Mouse (Mus musculus) limb, embryonic 10.5 days (tissue): ENCODE measurements around the gene Rufy4. TPM values are rescaled to one million over a fixed set of nuclear protein-coding genes. Genes with fewer than 3 reads are reported as not detected.
"Not testable (repeated sequence)": the region's sequence is repeated elsewhere in the genome, so short reads cannot be mapped to it uniquely, and the experiment has no call there.

ENCODE experiments used
- DNase-seq: peaks from one replicate; pipeline ENCODE4 v3.0.0-alpha.2; 2017; ENCODE audit warnings: low spot score
- H3K27ac ChIP-seq: fragments of 300-500 bp; sonication (generic); 2 replicates; pipeline ENCODE4 v1.5.1; 2016; ENCODE audit warnings: mild to moderate bottlenecking
- H3K27me3 ChIP-seq: fragments of 300-500 bp; sonication (generic); 2 replicates; pipeline ENCODE4 v1.6.1; 2016; ENCODE audit warnings: low read depth, mild to moderate bottlenecking; ENCODE audit not compliant: poor library complexity, severe bottlenecking
- H3K36me3 ChIP-seq: fragments of 300-500 bp; sonication (generic); 2 replicates; pipeline ENCODE4 v1.6.1; 2016; ENCODE audit warnings: mild to moderate bottlenecking, moderate library complexity
- H3K4me1 ChIP-seq: fragments of 300-500 bp; sonication (generic); 2 replicates; pipeline ENCODE4 v1.6.1; 2016
- H3K4me3 ChIP-seq: fragments of 300-500 bp; sonication (generic); 2 replicates; pipeline ENCODE4 v1.5.1; 2016; ENCODE audit warnings: mild to moderate bottlenecking, moderate library complexity
- H3K9me3 ChIP-seq: fragments of 300-500 bp; sonication (generic); replicated peaks from 2 replicates; pipeline ENCODE4 v1.6.1; 2016; ENCODE audit warnings: mild to moderate bottlenecking
- WGBS: fragments of 180-500 bp; shearing (Covaris S2); methylation state at CpG from one replicate; pipeline ENCODE4 v1.1.7; 2016; 5-methylcytosine and 5-hydroxymethylcytosine counted together
- polyA plus RNA-seq: library from polyadenylated mRNA; unstranded; fragments of >200 nt; fragmentation: Nextera tagmentation; extraction: Ambion mirVana; gene quantifications from 2 replicates; pipeline ENCODE4 v1.2.1, GENCODE M21; 2016

Rufy4 gene
- polyA plus RNA-seq, 1 experiment from 2014 or later: 0.08 TPM

DNA sequence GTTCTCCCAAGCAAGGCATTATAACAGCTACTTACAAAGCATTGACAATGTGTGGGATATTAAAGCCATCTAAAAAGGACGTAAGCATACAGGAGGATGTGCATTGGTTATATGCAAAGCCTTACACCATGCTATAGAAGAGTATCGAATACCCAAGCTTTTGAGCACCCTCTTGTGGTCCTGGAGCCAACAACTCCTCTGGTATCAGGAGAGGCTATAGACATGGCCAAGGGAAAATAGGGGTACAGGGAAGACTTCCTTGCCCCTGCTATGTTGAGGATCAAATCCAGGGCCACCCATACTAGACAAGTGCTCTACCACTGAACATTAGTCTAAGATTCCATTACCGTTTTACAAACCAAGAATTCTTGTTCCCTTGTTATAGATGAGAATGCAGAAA is 6.7 kb downstream of the Rufy4 start:
- DNase-seq: no peak
- no peaks in the 10 kb centered on the region for H3K36me3 ChIP-seq
- no peaks in the 10 kb centered on the region for H3K4me1 ChIP-seq
- 0 out of 2 replicates have a peak, but pooled peaks cover 7% of the 10 kb centered on the region for H3K27me3 ChIP-seq
- no peaks in the 10 kb centered on the region for H3K9me3 ChIP-seq
- no peak overlapping the region for H3K4me3 ChIP-seq
- no peak overlapping the region for H3K27ac ChIP-seq
- 77% methylated on average over 3 of the region's 3 CpGs for WGBS

DNA sequence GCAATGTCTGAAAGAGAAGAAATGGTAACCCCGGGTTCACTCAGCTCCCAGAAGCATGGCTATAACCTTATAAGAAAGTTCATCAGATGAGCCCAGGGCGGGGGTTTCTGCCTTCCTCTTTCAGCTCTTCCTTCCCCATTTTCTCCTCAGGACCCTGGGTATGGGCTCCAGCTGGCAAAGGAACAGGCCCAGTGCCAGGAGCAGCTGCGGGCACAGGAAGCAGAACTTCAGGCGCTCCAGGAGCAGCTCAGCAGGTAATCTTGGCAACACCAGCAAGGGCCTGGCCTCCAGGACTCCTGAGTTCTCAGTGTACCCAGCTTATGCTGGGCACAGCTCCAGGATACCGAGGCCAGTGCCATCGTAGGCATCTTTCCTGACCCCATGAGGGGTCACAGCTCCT is 8.6 kb downstream of the Rufy4 start:
- Histone ChIP-seq H3K27me3 (0 out of 2 replicates have a peak, but pooled peaks cover 4% of the 10 kb centered on the region), H3K27ac (no peak overlapping the region), H3K4me1 (no peaks in the 10 kb centered on the region), H3K4me3 (no peak overlapping the region), H3K9me3 (no peaks in the 10 kb centered on the region), H3K36me3 (no peaks in the 10 kb centered on the region)
- DNase-seq: no peak
- WGBS: 84% methylated on average over 6 of the region's 6 CpGs

DNA sequence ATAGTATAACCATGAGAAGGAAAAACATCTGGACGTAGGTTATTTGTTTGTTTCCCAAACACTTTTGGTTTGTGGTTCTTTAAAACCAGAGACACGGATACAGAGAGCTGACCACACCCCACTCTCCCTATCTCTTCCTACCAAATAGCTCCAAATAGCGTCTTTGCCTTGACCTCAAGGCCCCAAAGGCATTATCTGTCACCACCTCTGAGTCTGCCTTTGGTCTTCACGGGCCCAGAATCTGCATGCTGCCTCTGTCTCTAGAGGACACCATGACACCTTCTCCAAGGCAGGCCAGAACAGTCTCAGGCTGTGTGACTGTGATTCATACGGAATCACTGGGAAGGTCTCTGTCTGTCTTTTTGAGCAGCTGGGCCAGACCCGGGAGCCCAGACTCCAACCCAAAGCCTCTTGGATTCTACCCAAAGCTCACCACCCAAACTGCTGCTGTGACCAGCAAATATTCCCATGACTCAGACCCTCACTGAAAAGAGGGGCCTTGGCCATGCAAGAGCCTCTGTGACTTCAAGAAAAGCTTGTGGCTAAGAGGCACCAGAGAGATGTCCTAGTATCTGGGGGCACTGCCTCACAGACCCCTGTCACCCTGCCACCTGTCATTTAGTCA is 10.1 kb downstream of the Rufy4 start:
- Histone ChIP-seq H3K27ac (no peak overlapping the region), H3K4me1 (no peaks in the 10 kb centered on the region), H3K9me3 (no peaks in the 10 kb centered on the region), H3K4me3 (no peak overlapping the region), H3K27me3 (no peaks in the 10 kb centered on the region), H3K36me3 (no peaks in the 10 kb centered on the region)
- 82% methylated on average over 6 of the region's 6 CpGs for WGBS
- no peak for DNase-seq

DNA sequence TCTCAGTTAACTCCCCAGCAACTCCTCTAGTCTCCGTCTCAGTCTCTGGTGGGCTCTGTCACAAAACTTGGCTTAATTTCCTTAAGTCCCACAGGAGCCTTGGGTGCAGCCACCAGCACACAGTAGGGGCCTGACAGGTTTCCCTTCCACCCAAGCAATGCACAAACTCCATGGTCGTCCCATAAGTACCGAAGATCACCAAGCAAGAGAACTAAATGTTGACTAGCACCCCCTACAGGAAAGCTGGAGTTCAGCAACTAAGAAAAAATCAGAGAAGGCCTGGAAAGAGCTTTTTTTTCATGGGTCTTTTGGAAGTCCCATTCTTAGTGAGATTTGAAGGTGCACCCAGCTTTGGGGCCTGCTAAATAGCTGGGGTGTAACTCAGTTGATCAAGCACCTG is 14.1 kb downstream of the Rufy4 start:
- no peak for DNase-seq
- WGBS: 55% methylated on average over 3 of the region's 3 CpGs
- Histone ChIP-seq H3K27me3 (no peaks in the 10 kb centered on the region), H3K27ac (no peak overlapping the region), H3K4me3 (no peak overlapping the region), H3K36me3 (no peaks in the 10 kb centered on the region), H3K4me1 (no peaks in the 10 kb centered on the region), H3K9me3 (no peaks in the 10 kb centered on the region)

DNA sequence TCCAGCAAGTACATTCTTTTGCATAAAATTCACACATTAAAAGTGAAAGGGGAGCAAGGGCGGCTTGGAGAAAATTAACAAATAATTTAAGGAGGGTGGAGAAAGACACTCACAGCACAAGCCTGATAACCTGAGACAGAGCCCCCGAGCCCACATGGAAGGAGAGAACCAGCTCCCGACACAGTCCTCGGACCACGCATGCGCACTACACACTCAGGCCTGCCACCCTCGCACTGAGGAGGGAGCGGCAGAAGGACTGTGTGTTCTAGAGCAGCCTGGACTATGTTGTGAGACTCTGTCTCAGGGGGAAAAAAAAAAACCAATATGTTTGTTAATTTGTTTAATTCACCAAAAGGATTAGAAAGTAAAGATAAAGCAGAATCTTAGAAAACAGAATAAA is 16.4 kb downstream of the Rufy4 start:
- no peaks in the 10 kb centered on the region for H3K9me3 ChIP-seq
- H3K36me3 ChIP-seq: no peaks in the 10 kb centered on the region
- H3K27me3 ChIP-seq: no peaks in the 10 kb centered on the region
- no peak overlapping the region for H3K27ac ChIP-seq
- no peak overlapping the region for H3K4me3 ChIP-seq
- WGBS: 78% methylated on average over 8 of the region's 8 CpGs
- no peak for DNase-seq
- H3K4me1 ChIP-seq: no peaks in the 10 kb centered on the region

DNA sequence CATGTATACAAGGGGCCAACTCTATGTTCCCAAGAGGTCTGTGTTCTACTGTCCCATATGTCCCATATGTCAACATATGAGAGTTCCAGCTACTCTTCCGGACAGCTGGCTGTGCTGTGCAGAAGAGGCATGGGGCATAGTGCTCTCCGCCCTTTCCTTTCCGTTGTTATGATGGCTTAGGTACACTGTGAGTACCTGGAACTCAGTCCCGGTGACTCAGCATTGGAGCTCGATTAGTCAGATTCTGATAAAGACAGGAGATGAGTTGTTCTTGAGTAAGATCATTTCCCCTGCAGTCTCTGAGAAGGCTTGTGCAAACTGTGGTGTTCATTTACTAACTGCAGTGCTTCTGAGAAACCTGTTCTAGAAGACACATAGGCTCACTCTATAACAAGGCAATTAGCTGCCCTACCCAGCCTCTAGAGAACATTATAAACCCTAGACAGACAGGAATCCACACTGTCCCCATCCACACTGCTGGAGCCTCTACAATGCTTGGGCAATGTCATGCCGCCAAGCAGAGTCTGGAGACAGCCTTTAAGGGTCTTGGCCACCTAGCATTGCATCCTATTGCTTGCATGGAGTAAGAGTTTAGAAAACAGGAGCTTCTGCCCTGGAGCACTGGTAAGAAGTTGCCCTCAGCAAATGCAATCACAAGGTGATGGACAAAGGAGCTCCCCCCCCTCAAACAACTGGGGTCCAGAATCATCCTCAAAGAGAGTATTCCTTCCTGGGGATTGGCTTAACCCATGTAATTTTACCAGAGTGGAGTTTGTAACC is 24.0 kb downstream of the Rufy4 start:
- H3K4me3 ChIP-seq: no peak overlapping the region
- no peaks in the 10 kb centered on the region for H3K4me1 ChIP-seq
- H3K36me3 ChIP-seq: no peaks in the 10 kb centered on the region
- no peaks in the 10 kb centered on the region for H3K27me3 ChIP-seq
- no peaks in the 10 kb centered on the region for H3K9me3 ChIP-seq
- no peak overlapping the region for H3K27ac ChIP-seq
- DNase-seq: no peak
- WGBS: 92% methylated on average over 6 of the region's 6 CpGs

DNA sequence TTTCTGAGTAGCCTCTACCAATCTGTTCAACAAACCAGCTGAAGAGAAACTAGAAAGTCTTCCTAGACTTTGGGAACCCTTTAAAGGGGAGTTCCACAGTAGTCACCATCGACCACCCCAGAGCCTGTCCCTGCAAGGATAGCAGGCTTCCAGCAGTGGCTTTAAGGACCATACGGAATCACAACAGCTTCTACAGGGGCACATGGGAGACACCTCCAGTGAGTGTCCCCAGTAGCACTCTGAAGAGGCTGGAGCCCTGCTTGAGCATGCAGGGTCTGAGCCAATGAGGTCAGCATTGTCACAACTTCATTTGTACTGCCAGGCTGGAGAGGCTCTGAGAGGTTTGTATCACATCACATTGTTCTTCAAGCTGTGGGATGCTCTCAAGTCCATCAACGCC is 24.8 kb downstream of the Rufy4 start:
- Histone ChIP-seq H3K27ac (no peak overlapping the region), H3K36me3 (no peaks in the 10 kb centered on the region), H3K4me3 (no peak overlapping the region), H3K27me3 (no peaks in the 10 kb centered on the region), H3K9me3 (no peaks in the 10 kb centered on the region), H3K4me1 (no peaks in the 10 kb centered on the region)
- DNase-seq: no peak
- 84% methylated on average over 3 of the region's 3 CpGs for WGBS

DNA sequence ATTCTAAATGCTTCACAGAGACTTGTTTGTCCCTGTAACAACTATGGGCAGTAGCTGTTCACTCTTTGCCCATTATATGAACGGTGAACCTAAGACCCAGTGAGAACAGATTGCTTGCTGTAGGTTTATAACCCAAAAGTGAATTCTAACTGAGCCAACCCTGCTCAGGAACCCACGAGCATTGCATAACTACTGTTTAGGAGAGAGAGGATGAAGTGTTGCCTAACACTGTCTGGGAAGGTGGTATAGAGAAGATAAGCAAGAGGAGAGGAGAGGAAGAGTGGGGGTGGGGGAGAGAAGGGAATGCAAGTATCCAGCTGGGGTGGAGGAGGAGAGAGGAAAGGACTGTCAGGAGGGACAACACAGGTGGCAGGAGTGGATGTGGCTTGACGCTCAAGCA is 25.8 kb downstream of the Rufy4 start:
- H3K4me1 ChIP-seq: no peaks in the 10 kb centered on the region
- no peak for DNase-seq
- no peaks in the 10 kb centered on the region for H3K27me3 ChIP-seq
- H3K27ac ChIP-seq: no peak overlapping the region
- H3K9me3 ChIP-seq: no peaks in the 10 kb centered on the region
- no peak overlapping the region for H3K4me3 ChIP-seq
- no peaks in the 10 kb centered on the region for H3K36me3 ChIP-seq
- WGBS: 77% methylated on average over 3 of the region's 3 CpGs

DNA sequence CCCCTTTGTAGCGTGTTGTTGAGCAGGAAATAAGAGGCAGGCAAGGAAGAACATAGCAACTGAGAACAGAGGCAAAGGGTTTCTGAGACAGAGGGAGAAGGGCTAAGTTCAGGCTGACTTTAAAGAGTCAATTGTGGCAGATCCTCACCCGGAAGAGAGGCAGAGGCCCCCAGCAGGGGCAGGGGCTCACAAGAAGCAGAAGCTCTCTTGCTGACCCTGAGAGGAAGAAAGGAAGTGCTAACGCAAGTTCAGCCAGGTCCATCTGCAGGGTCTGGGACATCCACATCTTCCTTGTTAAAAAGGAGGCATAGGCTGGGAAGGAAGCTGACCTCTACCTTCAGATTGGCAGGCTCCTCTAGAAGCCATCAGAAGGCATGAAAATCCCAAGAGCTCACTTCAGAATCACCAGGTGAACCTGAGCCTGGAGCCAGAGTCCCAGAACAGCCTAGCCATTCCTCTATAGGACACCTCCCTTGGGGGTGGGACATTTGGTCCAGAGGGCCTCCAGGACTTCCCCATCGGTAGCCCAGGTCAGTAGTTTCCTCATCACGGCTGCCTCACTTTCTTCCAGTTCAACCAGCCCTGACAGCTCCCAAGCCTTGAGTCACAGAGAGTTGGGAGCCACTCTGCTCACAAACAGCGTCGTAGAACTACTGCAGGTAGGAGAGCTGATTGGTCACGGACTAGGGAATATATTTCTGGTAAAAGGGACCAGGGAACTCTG is 28.3 kb downstream of the Rufy4 start, which contains the start of gene Cxcr2:
Gene Cxcr2, plus strand, starts transcription at position 529 of the 724 bp plus-strand sequence.
- no peaks in the 10 kb centered on the region for H3K27me3 ChIP-seq
- no peak for DNase-seq
- H3K36me3 ChIP-seq: no peaks in the 10 kb centered on the region
- H3K27ac ChIP-seq: no peak within 1 kb of the TSS
- whole genome bisulfite sequencing: 77% methylated on average over 8 of the region's 8 CpGs
- no peak within 1 kb of the TSS for H3K4me3 ChIP-seq
- H3K9me3 ChIP-seq: no peaks in the 10 kb centered on the region
- H3K4me1 ChIP-seq: no peaks in the 10 kb centered on the region

DNA sequence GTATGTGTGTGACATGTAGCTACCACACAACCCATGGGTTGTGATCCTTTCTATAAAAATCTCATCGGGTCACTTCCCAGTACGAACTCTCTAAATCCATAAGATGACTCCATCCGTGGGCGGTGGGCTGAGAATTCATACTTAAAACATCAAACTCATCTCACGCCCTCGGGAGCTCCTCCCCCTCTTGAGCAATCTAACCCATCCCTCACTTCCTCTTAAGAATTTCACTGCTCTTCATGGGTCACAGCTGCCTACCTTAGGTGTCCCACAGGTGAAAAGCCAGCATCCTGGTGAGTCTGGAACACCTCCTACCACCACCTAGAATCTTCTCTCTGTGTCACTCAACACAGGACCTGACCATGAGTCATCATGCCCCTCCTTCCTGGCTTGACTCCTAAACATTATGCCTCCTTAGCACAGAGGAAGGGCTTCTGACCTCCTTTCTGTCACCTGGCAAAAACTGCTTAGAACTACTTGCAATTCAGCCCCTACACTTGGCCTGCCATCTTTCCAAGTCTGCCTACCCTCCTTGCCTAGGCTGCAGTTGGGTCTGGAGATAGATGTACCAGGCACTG is 30.2 kb downstream of the Rufy4 start:
- Histone ChIP-seq H3K4me3 (no peak overlapping the region), H3K9me3 (no peaks in the 10 kb centered on the region), H3K27me3 (no peaks in the 10 kb centered on the region), H3K27ac (no peak overlapping the region), H3K4me1 (no peaks in the 10 kb centered on the region), H3K36me3 (no peaks in the 10 kb centered on the region)
- DNase-seq: no peak
- WGBS: 97% methylated on average over 6 of the region's 6 CpGs

DNA sequence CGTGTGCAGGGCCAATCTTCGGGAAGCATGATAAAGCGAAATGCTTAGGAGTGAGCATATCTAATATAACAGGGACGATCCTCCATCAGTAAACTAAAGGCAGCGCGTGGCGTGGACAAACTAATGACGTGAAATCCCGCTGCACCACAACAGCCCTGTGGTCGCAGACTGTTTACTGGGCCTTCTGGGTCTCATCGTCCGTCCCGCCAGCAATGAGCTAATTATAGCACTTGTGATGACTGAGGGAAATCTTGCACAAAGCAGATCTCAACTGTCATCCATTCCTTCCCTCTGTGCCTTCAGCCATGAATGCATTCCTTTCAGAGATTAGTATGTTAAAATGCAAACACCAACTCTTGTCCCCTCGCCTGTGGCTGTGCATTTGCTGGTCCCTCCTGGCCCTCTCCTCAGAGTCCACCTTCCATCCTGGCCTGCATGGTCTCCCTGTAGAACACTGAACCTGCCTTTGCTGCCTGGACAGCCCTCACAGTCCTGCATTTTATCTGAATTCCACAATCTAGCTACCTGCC is 31.1 kb downstream of the Rufy4 start:
- 87% methylated on average over 14 of the region's 14 CpGs for WGBS
- H3K4me1 ChIP-seq: no peaks in the 10 kb centered on the region
- no peaks in the 10 kb centered on the region for H3K36me3 ChIP-seq
- no peaks in the 10 kb centered on the region for H3K9me3 ChIP-seq
- no peaks in the 10 kb centered on the region for H3K27me3 ChIP-seq
- H3K4me3 ChIP-seq: no peak overlapping the region
- no peak overlapping the region for H3K27ac ChIP-seq
- DNase-seq: no peak

DNA sequence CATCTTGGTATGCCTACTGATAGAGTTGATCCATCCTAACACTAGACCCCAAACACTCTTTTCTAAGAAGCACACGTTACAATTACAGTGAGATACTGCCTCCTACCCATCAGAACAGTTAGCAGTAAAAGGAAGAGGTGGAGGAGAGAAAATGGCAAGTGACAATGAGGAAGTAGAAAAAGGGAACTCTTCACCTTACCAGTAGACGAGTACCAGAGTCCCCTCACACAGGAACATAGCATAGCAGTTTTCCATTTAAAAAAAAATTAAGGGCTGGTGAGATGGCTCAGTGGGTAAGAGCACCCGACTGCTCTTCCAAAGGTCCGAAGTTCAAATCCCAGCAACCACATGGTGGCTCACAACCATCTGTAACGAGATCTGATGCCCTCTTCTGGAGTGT is 34.3 kb downstream of the Rufy4 start:
- H3K4me1 ChIP-seq, H3K9me3 ChIP-seq, H3K27ac ChIP-seq, DNase-seq, H3K27me3 ChIP-seq, H3K36me3 ChIP-seq, H3K4me3 ChIP-seq: not testable (repeated sequence)
- WGBS: 83% methylated on average over 5 of the region's 5 CpGs

DNA sequence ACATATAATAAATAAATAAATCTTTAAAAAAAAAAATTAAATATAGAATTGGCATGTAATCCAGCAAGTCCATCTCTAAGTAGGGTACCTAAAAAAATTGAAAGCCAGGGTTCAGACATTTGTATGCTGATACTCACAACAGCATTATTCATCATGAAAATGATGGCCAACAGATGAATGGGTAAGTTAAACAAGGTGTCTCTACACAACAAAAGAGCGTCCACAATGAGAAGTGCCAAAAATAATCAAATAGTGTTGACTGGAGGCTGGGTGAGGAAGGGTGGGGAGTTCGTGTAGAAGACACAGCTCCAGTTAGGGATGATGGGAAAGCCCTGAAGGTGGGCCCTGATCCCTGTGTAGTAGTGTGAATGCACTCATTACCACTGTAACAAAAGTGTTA is 34.7 kb downstream of the Rufy4 start:
- no peak overlapping the region for H3K4me3 ChIP-seq
- H3K9me3 ChIP-seq: no peaks in the 10 kb centered on the region
- WGBS: 77% methylated on average over 2 of the region's 2 CpGs
- H3K36me3 ChIP-seq: no peaks in the 10 kb centered on the region
- H3K27me3 ChIP-seq: no peaks in the 10 kb centered on the region
- H3K27ac ChIP-seq: no peak overlapping the region
- DNase-seq: no peak
- H3K4me1 ChIP-seq: no peaks in the 10 kb centered on the region
